Mouse (Mus musculus): Measurements from ENCODE around the gene Kcnj12.

Kcnj12 gene

DNA sequence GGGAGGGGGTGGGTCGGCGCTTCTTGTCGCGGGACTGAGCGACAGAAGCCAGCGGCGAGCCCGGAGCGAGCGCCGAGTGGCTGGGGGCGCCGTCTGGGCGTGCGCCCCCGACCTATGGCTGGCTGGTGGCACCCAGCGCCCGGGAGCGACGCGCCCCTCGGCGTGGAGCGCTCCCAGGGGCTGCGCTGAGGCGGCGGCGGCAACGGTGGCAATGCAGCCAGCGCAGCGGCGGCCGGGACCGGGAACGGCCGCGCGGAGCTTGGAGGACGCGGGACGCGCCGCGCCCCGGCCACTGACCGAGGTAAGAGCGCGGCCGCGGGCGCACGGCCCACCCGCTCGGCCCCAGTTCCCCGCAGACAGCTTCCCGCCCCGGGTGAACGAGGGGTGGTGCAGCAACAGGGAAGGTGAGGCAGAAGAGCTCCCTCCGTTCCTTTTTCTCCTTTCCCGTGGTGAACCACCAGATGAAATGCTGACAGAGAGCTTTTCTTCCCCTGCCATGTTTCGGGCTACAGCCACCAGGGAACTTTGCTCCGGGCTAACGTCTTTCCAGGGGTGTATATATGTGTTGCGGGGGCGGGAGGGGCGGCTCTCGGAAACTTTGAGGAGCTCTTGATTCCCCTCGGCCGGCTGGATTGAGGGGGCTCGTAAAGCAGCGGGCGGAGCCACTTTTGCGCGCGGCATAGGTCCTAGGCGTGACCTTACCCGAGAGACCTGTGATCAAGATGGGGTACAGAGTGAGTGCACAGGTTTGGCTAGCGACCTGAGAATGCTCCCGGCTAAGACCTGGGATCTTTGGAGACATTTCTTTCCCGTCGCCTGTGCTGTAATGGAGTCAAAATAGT lies at the start of gene Kcnj12:
Gene Kcnj12 (plus strand): TSS at position 15 of the 842 bp plus-strand sequence.
- DNase-seq (ENCODE audit: extremely low spot score) = no peak

DNA sequence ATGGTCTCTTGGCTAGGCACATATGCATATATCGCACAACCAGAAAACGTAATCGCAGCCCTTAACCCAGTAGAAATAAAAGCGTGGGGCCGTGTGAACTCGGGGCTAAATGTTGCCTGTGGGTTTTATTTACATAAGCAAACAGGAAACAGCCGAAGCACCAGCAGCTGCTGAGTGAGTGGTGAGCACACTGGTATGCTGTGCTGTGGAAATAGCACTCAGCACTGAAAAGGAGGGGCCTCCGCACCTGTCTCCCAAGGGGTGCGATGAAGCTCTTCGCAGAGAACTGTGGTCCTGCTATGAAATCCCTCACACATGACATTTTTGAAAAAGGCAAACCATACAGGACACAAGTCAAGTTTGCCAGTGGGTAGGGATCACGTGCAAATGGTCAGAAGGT lies 47.3 kb upstream of the Kcnj12 start:
- DNase-seq (ENCODE audit: extremely low spot score) = no peak

DNA sequence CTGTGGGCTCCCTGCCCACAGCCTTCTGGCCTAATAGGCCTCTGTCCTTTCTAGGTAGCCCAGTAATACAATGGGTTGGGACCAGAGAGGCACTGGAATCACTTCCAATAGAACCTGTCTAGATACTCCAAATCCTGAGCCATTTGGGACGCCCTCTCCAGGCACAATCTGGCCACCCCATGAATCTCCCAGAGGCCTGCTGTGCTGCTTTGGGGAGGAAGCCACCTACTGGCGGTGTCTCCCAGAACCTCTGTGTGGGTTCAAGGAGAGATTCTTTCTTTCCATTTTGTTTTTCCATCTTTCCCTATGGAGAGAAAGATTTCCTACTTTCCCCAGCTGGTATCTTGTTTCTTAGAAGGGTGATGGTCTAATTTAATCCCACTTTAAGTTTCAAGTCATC lies 46.1 kb upstream of the Kcnj12 start:
- no peak for DNase-seq (ENCODE audit: extremely low spot score)

DNA sequence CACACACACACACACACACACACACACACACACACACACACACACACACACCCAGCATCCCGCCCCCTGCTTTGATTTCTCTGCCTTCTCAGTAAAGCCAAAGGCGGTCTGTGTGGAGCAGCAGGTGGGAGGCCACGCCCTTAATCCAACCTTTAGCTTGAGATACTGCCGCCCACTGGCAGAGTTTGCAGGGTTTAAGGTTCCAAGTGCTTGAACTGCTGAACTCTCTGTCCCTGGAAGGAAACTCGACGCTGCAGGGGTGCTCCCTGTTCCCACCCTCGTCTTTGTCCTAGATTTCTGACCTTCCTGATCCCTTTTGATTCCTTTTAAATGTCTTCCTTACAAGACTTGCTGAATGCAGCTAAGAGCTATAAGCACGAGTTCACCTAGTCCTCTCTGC lies 45.6 kb upstream of the Kcnj12 start:
- DNase-seq (ENCODE audit: extremely low spot score) = peak; percentile 24

DNA sequence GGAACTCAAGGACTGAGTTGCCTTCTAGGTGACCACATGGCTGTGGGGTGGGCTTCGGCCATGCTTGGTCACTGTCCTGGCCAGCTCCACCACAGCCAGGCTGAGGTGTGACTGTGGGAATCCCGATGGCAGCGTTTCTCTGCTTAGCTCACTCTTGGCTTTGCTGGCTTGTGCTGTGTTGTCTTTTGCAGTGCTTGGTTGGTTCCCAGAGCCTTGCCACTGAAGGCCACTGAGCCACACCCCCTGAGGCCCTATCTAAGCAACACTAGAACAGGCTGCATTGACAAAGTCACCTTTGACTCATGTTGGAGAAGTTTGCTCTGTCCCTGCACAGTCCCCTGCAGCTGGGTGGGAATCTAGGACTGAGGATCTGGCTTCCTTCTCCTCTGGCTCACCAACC lies 45.2 kb upstream of the Kcnj12 start:
- no peak for DNase-seq (ENCODE audit: extremely low spot score)

DNA sequence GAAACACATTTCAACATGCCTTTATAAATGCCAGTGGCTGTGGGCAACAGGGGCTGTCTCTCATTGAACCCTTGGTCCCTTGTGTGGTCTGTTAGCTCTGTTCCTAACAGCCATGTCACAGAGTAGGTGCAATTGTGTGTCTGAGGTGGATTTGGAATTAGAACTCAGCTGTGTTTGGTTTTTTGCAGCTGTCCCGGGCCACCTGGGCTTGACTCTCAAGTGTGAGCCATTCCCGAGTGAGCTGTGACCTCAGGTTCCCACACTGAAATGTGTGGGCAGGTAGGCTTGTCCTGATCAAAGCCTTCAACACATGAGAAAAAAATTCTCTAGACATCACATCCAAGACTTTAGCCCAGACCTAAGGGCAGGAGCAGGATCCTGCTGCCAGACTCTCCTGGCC lies 43.7 kb upstream of the Kcnj12 start:
- DNase-seq (ENCODE audit: extremely low spot score) = no peak

DNA sequence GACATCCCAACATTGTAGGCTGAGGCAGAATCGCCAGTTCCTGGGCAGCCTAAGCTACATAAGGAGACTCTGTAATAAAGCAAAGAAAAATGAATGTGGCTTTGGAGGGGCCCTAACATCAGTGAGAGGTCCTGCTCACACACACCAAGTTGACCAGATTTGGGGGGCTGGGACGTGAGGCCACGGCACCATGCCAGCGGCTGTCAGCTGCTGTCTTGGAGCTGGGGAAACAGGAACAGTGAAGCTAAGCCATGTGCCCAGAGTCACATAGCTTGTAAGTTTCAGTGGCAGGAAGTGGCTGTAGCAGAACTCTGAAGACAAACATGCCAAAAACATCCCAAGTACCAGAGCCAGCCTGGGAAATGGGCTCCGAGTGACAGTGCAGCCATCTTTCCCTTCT lies 42.6 kb upstream of the Kcnj12 start:
- DNase-seq (ENCODE audit: extremely low spot score) = no peak

DNA sequence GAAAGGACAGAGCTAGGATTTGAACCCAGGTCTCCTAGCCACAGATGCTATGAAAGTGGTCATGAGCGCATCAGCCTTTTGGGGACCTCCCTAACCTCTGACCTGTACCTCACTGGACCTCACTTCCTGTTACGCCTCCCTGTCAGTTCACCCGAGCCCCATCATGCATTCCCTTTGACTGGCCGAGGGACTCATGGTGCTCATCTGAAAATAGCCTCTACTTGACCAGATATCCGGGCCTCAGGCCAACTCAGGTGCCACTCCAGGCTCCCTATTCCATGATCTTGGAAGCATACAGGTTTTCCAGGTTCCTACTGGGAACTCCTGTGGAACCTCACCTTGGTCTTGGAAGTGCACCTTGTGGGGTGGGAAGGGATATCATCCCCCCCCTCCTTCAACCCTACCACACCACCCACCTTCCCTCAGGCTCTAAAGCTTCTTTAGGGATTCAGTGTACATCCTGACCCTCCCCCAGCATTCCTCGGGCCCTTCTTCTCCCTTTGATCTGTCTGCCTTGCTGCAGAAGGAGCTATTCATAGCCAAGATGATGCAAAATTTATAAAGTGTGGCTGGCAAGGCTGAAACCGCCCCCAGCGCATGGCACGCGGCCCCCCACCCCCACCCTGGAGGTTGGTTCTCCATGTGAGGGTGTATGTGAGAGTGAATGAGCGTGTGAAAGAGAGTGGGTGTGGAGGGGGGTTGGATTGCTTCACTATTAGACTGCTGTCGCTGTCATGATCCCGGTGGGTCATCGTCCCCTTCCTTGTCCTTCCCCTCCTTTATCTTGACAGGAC lies 40.5 kb upstream of the Kcnj12 start:
- DNase-seq (ENCODE audit: extremely low spot score) = no peak

DNA sequence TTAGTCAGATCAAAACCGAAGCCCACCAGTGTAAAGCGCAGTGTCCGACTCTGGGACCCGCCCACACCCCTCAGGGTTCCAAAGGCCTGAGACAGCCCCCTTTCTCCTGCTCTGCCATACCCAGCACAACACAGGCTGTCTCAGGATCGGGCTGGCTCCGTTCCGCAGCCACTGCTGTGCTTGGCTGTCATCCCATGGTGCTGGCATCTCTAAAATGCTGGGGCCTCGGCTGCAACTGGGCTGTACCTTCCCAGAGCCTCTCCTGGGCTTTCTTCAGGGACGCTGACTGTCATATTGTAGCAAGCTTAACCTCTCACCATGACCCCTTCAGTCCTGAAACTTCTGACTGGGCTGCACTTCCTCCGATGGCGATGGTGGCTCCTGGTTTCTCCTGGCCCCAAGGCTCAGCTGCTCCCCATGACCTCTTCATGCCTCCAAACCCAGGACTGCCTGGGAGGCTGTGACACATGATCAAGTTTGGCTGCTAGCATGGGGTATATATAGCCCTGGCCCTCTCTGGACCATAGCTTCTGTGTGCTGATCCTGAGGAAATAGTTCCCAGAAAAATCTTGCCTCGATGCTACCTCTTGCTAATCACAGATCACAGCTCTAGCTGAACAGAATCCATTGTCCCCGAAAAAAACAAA lies 37.3 kb upstream of the Kcnj12 start:
- no peak for DNase-seq (ENCODE audit: extremely low spot score)

DNA sequence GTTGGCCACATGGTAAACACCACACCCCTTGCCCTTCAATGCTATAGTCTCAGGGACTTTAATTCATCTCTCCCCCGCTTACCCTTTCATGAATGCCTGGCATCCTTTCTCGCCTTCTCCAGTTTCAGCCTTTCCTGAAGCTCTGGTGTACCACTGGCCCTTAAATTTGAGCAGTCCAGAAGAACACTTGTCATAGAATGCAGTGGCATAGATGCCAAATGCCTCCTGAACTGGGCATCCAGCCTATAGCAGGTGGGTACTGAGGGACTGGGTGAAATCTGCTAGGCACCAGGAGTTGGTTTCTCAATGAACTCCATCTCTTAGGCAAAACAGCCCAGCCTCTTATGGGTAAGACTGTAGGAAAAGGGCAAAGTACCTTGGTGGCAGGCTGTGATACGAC lies 31.9 kb upstream of the Kcnj12 start:
- no peak for DNase-seq (ENCODE audit: extremely low spot score)

DNA sequence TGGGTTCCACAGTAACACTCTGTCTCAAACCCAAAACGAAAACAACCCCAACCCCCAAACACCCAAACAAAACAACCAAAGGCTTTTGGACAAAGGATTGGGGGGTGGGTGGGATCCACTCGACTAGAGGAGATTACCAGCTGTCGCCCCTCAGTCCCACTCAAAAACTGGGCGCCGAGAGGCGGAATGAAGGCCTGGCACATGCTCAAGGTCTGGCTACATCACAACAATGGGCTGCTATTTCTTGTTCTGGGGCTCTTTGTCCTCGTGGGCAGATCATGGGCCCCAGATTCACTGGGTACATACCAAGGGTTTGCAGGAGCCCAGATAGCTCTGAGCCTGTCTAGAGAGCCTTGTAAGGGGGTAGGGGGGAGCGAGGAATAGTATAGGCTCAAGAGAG lies 19.6 kb upstream of the Kcnj12 start:
- no peak for DNase-seq (ENCODE audit: extremely low spot score)

DNA sequence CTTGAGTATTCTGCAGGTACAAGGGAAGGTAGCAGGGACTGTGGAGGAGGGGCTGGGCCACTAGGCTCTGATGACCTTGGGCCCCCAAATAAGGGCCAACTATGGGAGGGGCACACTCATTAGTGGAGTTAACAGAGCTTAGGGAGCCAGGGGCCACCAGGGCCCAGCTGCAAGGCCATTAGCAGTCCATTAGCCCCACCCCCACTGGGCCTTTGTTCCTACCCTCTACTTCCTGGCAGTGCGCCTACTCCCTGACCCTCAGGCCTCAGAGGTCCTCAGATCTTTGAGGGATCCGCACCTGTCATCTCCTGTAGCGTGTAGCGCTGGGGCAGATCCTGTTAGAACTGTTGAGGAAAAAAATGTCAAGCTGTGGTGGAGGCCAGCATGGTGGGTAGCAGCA lies 18.3 kb upstream of the Kcnj12 start:
- peak; percentile 41 for DNase-seq (ENCODE audit: extremely low spot score)

DNA sequence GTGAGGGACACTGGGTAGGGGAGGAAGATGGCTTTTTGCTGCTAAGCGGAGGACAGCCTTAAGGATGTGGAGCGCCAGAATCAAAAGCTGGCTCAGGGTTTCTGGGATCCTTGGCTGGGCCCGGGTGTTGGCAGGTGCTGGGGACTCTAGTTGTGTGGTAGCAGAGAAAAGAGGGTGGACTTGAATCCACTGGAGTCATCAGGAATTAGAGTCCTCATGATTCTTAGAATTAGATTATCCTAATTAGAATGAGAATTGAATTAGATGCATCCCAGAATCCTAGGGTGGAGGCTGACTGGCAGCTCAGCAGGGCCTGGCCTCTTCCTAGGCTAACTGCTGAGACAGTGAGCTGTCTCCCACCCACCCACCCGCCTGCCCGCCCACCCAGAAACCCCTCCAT lies 17.6 kb upstream of the Kcnj12 start:
- DNase-seq (ENCODE audit: extremely low spot score) = no peak

DNA sequence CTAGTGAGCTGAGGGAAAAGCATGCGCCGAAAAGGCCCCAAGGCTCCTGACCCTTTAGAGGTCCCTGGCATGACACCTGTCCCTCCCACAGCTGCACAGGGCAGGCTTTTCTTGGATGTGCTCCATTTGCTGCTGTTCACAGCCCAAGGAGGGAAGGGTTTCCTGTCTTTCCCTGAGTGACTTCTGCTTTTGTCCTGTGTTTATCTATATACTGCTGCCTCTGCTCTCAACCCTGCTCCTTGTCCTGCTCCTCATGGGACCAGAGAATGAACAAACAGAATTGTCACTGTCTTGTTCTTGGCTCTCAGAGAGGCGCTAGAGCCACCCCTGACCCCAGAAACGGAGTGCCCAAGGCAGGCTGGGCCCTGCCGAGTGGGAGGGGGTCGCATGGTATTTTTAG lies 17.0 kb upstream of the Kcnj12 start:
- DNase-seq (ENCODE audit: extremely low spot score) = no peak

DNA sequence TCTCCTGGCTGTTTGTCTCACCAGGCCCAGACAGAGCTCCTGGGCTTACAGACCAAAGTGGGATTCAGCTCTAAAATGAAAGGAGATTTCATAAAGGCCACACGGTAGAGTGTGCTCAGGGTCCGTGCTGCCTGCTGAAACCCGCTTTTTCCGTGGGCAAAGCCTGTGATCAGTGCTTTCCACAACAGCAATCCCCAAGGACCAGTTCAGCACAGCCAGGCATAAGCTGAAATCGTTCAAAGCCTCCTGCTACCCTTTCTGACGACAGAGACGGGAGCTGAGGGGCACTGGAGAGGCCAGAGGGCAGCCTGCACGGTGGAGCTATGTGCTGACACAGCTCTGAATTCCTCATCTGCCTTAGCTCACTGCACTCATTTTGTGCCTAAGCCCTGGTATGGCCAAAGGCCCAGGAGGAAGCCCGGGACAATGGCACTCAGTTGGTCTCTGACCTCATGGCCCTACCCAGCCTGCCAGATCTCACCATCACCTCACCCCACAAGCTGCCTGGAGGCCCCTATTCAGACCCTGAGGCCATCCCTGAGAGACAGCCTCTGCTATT lies 10.5 kb upstream of the Kcnj12 start:
- DNase-seq (ENCODE audit: extremely low spot score) = peak; percentile 50

DNA sequence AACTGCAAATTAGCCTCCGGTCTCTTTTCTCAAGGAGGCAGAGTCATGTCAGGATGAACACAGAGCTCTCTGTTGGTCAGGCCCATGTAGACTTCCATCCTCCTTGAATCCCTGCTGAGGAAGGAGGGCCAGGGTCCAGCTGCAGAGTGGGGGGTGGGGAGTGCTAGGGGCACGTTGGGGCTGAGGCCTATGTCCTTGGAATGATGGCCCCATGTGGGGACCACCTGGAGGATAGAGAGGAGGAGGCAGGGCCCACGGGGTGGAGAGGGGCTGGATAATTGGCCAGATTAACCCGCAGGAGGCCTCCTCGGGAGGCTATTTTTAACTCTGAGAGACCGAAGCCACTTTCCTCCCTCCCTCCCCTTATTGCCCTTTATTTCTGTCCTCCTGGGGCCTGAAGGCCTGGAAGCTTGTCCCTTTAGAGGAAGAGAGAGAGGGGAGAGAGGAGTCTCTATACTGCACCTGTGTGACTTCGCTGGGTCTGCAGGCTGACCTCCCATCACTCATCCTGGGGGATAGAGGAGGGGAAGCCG lies 5.4 kb upstream of the Kcnj12 start:
- DNase-seq (ENCODE audit: extremely low spot score) = peak; percentile 17

DNA sequence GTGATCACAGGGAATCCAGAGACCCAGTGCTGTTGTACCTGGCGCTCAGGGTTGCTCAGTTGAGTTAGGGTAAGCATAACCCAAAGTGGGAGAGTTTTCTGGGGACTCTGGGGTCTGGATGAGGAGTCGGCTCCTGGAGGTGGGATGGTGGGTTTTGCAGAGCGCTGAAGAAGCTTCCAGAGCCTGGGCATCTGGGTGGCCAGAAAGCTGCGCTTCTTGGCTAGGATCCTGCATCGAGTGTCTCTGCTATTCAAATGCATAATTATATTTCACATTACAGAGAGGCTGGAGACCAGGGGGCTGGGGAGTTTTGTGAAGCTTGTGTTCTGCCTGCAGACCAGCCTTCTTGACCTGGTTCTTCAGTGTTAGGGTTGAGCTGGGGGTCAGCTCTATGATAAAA lies 1.2 kb upstream of the Kcnj12 start:
- no peak for DNase-seq (ENCODE audit: extremely low spot score)

DNA sequence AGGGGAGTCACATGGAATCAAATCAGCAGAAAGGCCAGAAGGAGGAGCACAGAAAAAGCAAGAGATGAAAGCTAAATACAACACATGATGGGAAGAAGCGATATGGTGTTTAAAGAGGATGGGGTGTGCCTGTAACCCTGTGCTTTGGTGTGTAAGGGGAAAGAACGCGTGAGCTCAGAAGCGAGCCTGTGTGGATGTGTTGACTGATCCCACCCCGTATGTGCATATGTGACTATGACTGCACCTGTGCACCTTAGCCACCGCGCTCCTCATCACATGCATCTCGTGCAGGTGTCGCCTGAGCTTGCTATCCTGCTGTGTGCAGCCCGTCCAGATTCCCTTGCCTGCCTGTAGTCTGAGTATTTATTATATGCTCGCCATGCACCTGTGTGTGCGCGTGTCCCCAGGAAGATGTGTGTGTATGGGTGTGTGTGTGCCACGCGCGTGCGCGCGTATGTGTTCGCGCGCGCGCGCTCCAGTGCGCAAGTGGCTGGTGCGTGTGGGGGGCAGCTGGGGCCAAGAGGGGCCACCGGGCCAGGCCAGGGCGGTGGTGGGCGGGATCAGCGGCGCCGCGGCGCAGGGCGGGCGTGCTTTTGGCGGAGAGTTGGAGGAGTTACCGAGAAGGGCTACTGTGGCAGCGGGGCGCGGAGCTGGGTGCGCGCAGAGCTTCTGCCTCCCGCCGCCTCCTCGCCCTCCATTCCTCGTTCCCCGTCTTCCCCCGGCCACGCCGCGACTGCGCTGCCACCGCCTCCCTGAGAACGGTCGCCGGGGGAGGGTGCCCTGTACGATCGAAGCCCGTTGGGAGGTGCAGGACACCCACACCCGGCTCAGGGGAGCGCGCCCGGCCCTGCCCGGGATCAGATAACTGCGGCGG lies 451 bp upstream of the Kcnj12 start:
- peak; percentile 50 for DNase-seq (ENCODE audit: extremely low spot score)

DNA sequence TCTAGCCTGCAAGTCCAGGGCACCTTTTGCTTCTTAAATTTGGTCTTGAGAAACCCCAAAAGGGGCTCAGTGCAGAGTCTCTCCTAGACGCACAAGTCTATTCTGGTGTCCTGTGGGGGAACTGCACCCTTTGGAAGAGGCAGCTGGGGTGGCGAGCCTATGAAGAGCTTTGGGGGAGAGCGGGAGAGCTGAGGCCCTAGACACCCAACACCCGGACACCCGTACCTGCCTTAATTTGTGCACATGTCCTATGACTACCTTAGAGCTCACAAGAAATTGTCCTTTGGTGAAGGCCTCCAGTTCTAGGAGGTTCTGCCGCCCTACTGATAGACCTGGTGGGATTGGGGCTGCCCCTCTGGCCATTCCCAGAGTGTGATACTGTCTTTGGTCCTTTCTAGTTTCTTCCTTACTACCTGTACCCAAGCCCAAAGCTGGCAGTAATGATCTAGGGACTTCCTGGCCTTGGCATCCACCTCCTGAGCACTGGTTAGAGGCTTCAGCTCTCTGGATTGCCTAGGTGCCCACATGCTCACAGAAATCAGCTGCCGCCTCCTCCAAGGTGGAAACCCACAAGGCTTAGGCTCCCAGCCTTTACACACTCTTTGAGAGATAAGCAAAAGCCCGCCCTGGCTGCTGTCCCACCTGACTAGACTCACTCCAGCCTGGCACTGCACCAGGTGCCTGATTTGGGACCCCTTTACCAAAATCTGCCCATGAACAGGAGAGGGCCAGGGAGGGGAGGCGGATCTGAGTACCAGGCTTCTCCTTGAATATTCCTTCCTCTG lies 1.2 kb downstream of the Kcnj12 start:
- no peak for DNase-seq (ENCODE audit: extremely low spot score)

DNA sequence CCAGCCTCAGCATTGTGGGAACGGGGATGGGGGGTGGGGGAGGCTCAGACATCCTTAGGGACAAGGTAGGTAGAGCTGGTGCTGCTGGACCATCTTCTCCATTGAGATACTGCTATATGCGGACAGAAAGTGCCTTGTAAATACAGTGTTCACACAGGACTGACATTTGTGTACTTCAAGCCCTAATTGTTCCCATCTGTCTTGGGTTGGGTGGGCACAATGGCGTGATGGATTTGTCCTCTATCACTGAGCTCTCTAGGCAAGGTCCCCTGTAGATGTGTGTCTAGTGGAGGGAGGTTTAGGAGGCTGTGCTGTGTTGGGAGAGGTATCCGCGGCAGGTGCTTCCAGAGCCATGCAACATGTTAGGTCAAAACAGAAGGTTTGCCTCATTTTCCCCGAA lies 2.0 kb downstream of the Kcnj12 start:
- no peak for DNase-seq (ENCODE audit: extremely low spot score)
